Mouse (Mus musculus) forebrain, embryonic 10.5 days (tissue): ENCODE results near the gene Vmn1r107. TPM values are rescaled to one million over a fixed set of nuclear protein-coding genes. Genes with fewer than 3 reads are reported as not detected.
"Not testable (repeated sequence)": the region's sequence is repeated elsewhere in the genome, so short reads cannot be mapped to it uniquely, and the experiment has no call there.

ENCODE experiments used
- DNase-seq: peaks from one replicate; pipeline ENCODE4 v3.0.0-alpha.2; 2017; ENCODE audit warnings: low spot score; ENCODE audit errors: extremely low spot score
- H3K27ac ChIP-seq: fragments of 300-500 bp; sonication (generic); 2 replicates; pipeline ENCODE4 v1.5.1; 2016; ENCODE audit warnings: mild to moderate bottlenecking
- H3K27me3 ChIP-seq: fragments of 300-500 bp; sonication (generic); 2 replicates; pipeline ENCODE4 v1.6.1; 2016; ENCODE audit warnings: mild to moderate bottlenecking; ENCODE audit not compliant: poor library complexity, severe bottlenecking
- H3K36me3 ChIP-seq: fragments of 300-500 bp; sonication (generic); replicated peaks from 2 replicates; pipeline ENCODE4 v1.6.1; 2016; ENCODE audit warnings: mild to moderate bottlenecking, moderate library complexity
- H3K4me1 ChIP-seq: fragments of 300-500 bp; sonication (generic); 2 replicates; pipeline ENCODE4 v1.6.1; 2016
- H3K4me3 ChIP-seq: fragments of 300-500 bp; sonication (generic); 2 replicates; pipeline ENCODE4 v1.5.1; 2016; ENCODE audit warnings: mild to moderate bottlenecking, moderate library complexity
- H3K9me3 ChIP-seq: fragments of 300-500 bp; sonication (generic); 2 replicates; pipeline ENCODE4 v1.6.1; 2016; ENCODE audit warnings: mild to moderate bottlenecking, moderate library complexity
- WGBS: fragments of 180-500 bp; shearing (Covaris S2); methylation state at CpG from one replicate; pipeline ENCODE4 v1.1.7; 2016; 5-methylcytosine and 5-hydroxymethylcytosine counted together
- polyA plus RNA-seq: library from polyadenylated mRNA; unstranded; fragments of >200 nt; fragmentation: Nextera tagmentation; extraction: Ambion mirVana; gene quantifications from 2 replicates; pipeline ENCODE4 v1.2.1, GENCODE M21; 2016

Vmn1r107 gene
- polyA plus RNA-seq, result not detected in 2 replicates

DNA sequence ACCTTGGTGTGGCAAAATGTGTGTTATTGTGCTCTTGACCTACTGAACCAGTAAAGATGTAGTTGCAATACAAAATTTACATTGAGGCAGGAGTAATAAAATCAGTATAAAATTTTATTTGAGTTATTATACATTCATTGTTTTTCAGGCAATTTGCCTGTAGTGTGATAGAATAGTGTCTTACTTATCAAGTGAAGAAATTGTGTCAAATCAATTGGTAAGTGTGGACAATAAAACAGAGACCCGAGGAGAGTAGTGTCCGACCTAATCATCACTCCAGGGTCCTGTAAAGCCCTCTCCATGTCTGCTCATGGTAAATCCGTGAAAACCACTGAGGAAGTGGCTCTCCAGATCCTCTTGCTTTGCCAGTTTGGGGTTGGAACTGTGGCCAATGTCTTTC is at the start of gene Vmn1r107:
Gene Vmn1r107, plus strand, starts transcription at position 301 of the 400 bp plus-strand sequence.
- no CpG with 5 or more reads among the region's 3 CpGs for WGBS
- not testable (repeated sequence) for H3K27ac ChIP-seq, H3K4me1 ChIP-seq

DNA sequence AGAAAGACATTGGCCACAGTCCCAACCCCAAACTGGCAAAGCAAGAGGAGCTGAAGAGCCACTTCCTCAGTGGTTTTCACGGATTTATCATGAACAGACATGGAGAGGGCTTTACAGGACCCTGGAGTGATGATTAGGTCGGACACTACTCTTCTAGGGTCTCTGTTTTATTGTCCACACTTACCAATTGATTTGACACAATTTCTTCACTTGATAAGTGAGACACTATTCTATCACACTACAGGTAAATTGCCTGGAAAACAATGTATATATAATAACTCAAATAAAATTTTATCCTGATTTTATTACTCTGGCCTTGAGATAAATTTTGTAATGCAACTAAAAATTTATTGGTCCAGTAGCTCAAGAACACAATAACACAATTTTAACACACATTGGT is 34.4 kb downstream of the Vmn1r107 start, which contains the start of gene Vmn1r111:
Gene Vmn1r111, minus strand, starts transcription at position 101 of the 400 bp plus-strand sequence.
- H3K27me3 ChIP-seq, H3K36me3 ChIP-seq, H3K4me3 ChIP-seq, H3K27ac ChIP-seq, DNase-seq, H3K9me3 ChIP-seq, H3K4me1 ChIP-seq: not testable (repeated sequence)
- no CpG with 5 or more reads among the region's 2 CpGs for WGBS

More for the DNA sequence above, at the start of gene Vmn1r107:
- H3K9me3 ChIP-seq, H3K27me3 ChIP-seq, H3K36me3 ChIP-seq, DNase-seq, H3K4me3 ChIP-seq: not testable (repeated sequence)

Other genes with a start within 250 kb of the Vmn1r107 start
- not detected in 2 replicates for gene Vmn1r101, start 226.3 kb upstream of the Vmn1r107 start, polyA plus RNA-seq
- gene Gm10670, start 194.0 kb upstream of the Vmn1r107 start, polyA plus RNA-seq, result not detected in 2 replicates
- not detected in 2 replicates for gene Vmn1r103, start 158.4 kb upstream of the Vmn1r107 start, polyA plus RNA-seq
- not detected in 2 replicates for gene Vmn1r104, start 135.1 kb upstream of the Vmn1r107 start, polyA plus RNA-seq
- gene Gm5726, start 123.2 kb upstream of the Vmn1r107 start, polyA plus RNA-seq, result not detected in 2 replicates
- gene Gm4141, start 92.7 kb upstream of the Vmn1r107 start, polyA plus RNA-seq, result not detected in 2 replicates
- not detected in 2 replicates for gene Gm4513, start 69.9 kb upstream of the Vmn1r107 start, polyA plus RNA-seq
- not detected in 2 replicates for gene Vmn1r111, start 34.3 kb downstream of the Vmn1r107 start, polyA plus RNA-seq
- not detected in 2 replicates for gene Gm10668, start 61.7 kb downstream of the Vmn1r107 start, polyA plus RNA-seq
- not detected in 2 replicates for gene Vmn1r112, start 102.3 kb downstream of the Vmn1r107 start, polyA plus RNA-seq
- not detected in 2 replicates for gene Vmn1r113, start 118.4 kb downstream of the Vmn1r107 start, polyA plus RNA-seq
- gene Vmn1r114, start 143.3 kb downstream of the Vmn1r107 start, polyA plus RNA-seq, result not detected in 2 replicates
- gene Vmn1r115, start 176.1 kb downstream of the Vmn1r107 start, polyA plus RNA-seq, result not detected in 2 replicates
- not detected in 2 replicates for gene Vmn1r116, start 203.3 kb downstream of the Vmn1r107 start, polyA plus RNA-seq
- not detected in 2 replicates for gene Vmn1r117, start 215.2 kb downstream of the Vmn1r107 start, polyA plus RNA-seq
- gene Vmn1r118, start 243.4 kb downstream of the Vmn1r107 start, polyA plus RNA-seq, result not detected in 2 replicates